Mouse (Mus musculus) cerebellum, adult 2 months (tissue): Measurements from ENCODE around the gene Nat14.

Experiments
- CTCF ChIP-seq: fragments of 200-500 bp; IDR thresholded peaks from 2 replicates; pipeline ENCODE4 v1.5.1; 2011; ENCODE audit warnings: low read depth, mild to moderate bottlenecking, control low read depth, low read length, moderate library complexity, borderline replicate concordance; ENCODE audit not compliant: insufficient read depth
- POLR2A ChIP-seq: fragments of 200-500 bp; IDR thresholded peaks from 2 replicates; pipeline ENCODE4 v1.6.1; 2011; ENCODE audit warnings: low read length, control low read depth, borderline replicate concordance; ENCODE audit not compliant: insufficient read depth

DNA sequence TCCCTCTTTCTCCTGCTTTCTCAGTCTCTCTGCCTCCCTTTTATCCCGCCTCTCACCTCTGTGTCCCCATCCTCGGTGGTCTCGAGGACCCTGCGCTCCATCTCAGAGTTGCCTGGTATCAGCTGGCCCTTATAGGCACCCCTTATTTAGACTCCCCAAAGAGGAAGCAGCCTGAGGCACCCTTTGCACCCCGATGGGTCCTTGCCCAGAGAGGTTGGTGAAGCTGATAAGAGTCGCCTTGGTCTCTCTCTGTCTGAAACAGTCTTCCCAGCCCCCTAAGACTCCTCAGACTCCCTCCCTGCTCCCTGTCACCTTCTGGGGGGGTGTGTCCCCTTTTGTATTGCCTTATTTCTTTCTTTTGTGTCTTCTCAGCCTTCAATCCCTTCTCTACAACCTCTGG lies 49.2 kb downstream of the Nat14 start, which contains the start of gene Sbk3:
- TF ChIP-seq CTCF (no peak), POLR2A (no peak)
